Mouse (Mus musculus): Measurements from ENCODE around the gene Lect2. TPM values are rescaled to one million over a fixed set of nuclear protein-coding genes. Genes with fewer than 3 reads are reported as not detected.

Lect2 gene
- polyA plus RNA-seq, 1 experiment from 2014 or later: 9.4 TPM

DNA sequence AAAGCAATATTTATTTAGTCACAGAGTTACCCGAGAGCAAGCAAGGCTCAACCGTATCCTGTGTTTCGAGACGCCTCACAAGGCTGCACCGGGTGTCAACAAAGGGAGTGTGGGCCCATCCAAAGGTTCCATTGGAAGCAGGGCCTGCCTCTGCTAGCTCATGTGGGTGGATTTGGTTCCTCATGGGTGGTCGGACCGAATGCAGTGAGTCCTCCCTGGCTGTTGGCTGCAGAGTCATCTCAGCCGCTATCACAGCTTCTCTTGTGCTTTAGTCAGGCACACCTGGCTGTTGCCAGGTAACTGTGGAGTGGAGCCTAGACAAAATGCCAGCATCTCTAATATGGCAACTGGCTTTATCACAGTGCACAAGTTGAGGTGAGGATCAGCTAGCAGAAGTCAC lies 47.7 kb downstream of the Lect2 start:
- H3K27ac ChIP-seq: no peak overlapping the region
- no peak overlapping the region for H3K9ac ChIP-seq
- H3K36me3 ChIP-seq: no peaks in the 10 kb centered on the region
- no peak overlapping the region for H3K4me3 ChIP-seq (replicated peaks)
- 77% methylated on average over 8 of the region's 8 CpGs for WGBS
- H3K9me3 ChIP-seq: no peaks in the 10 kb centered on the region
- H3K4me2 ChIP-seq: no peak overlapping the region
- no peaks in the 10 kb centered on the region for H3K27me3 ChIP-seq (replicated peaks)
- ATAC-seq (ENCODE audit: insufficient read depth, low FRiP score, low read depth): no peak
- no peaks in the 10 kb centered on the region for H3K4me1 ChIP-seq

DNA sequence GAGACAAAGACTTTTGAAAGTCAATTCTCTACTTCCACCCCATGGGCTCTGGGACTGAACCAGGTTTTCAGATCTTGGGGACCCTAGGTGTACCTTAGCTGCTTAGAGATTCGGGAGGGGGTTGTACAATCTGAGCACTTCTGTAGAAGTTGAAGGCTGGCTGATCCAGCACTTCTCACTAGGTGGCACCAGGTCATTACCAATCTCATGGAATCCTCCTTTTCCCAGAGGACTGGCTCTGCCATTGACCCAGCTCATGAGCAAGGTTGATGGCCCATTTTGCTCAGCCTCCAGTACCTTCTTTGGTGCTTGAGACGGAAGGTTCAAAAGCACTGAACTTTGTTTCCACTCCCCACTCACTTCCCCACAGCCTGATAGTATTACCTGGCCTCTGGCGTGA lies 48.2 kb downstream of the Lect2 start:
- 68% methylated on average over 3 of the region's 3 CpGs for WGBS
- Histone ChIP-seq H3K27me3 (replicated peaks) (no peaks in the 10 kb centered on the region), H3K27ac (no peak overlapping the region), H3K4me3 (replicated peaks) (no peak overlapping the region), H3K4me2 (no peak overlapping the region), H3K9me3 (no peaks in the 10 kb centered on the region), H3K4me1 (no peaks in the 10 kb centered on the region), H3K9ac (no peak overlapping the region), H3K36me3 (no peaks in the 10 kb centered on the region)
- no peak for ATAC-seq (ENCODE audit: insufficient read depth, low FRiP score, low read depth)

- Histone ChIP-seq H3K4me2 (no peak overlapping the region), H3K36me3 (no peaks in the 10 kb centered on the region), H3K27ac (no peak overlapping the region), H3K4me1 (no peaks in the 10 kb centered on the region), H3K27me3 (replicated peaks) (no peaks in the 10 kb centered on the region), H3K9ac (no peak overlapping the region), H3K9me3 (no peaks in the 10 kb centered on the region), H3K4me3 (replicated peaks) (no peak overlapping the region)
- ATAC-seq (ENCODE audit: insufficient read depth, low FRiP score, low read depth): no peak
- WGBS: 73% methylated on average over 3 of the region's 3 CpGs
Measured at GRCm38 (mm10) chr13:56494440-56494839, 53.9 kb downstream of the Lect2 start.

Other genes starting within 250 kb of the Lect2 start
- not detected in 2 replicates for gene Gm3045, start 121.9 kb downstream of the Lect2 start, polyA plus RNA-seq (2015; fragmentation: Nextera tagmentation; extraction: Ambion mirVana)
- gene Slc25a48, start 110.1 kb downstream of the Lect2 start, polyA plus RNA-seq (2015; fragmentation: Nextera tagmentation; extraction: Ambion mirVana): 0.23 and 0.33 TPM in 2 replicates
- gene Il9, start 66.3 kb downstream of the Lect2 start, polyA plus RNA-seq (2015; fragmentation: Nextera tagmentation; extraction: Ambion mirVana): not detected in 2 replicates
- 1.6 and 2.5 TPM in 2 replicates for gene Fbxl21, start 26.0 kb downstream of the Lect2 start, polyA plus RNA-seq (2015; fragmentation: Nextera tagmentation; extraction: Ambion mirVana)
- 158 and 165 TPM in 2 replicates for gene Tgfbi, start 61.0 kb upstream of the Lect2 start, polyA plus RNA-seq (2015; fragmentation: Nextera tagmentation; extraction: Ambion mirVana)
- gene Smad5, start 154.5 kb upstream of the Lect2 start, polyA plus RNA-seq (2015; fragmentation: Nextera tagmentation; extraction: Ambion mirVana): 23.5 and 25.6 TPM in 2 replicates
- gene Gm45623, start 205.3 kb upstream of the Lect2 start, polyA plus RNA-seq (2015; fragmentation: Nextera tagmentation; extraction: Ambion mirVana): 4.0 TPM in 2 replicates

Measured in stomach, embryonic 15.5 days (tissue).